Mouse (Mus musculus) heart, postnatal 0 days (tissue): ENCODE data around the gene Eif3m. TPM values are rescaled to one million over a fixed set of nuclear protein-coding genes. Genes with fewer than 3 reads are reported as not detected.

ENCODE experiments used
- ATAC-seq: fragments of 200-750 bp; cut with Nextera tagmentation; 2 replicates; pipeline ENCODE4 v1.8.0; 2017; ENCODE audit warnings: low read depth, moderate number of reproducible peaks, moderate library complexity; ENCODE audit not compliant: insufficient read depth
- DNase-seq: peaks from one replicate; pipeline ENCODE4 v3.0.0-alpha.2; 2016; ENCODE audit warnings: low spot score
- H3K27ac ChIP-seq: fragments of 300-500 bp; sonication (generic); 2 replicates; pipeline ENCODE4 v1.5.1; 2014; ENCODE audit warnings: low read depth, mild to moderate bottlenecking
- H3K27me3 ChIP-seq: fragments of 300-500 bp; sonication (generic); 2 replicates; pipeline ENCODE4 v1.6.1; 2014; ENCODE audit warnings: low read length, mixed read lengths; ENCODE audit not compliant: control insufficient read depth, insufficient read depth
- H3K36me3 ChIP-seq: fragments of 300-500 bp; sonication (generic); replicated peaks from 2 replicates; pipeline ENCODE4 v1.6.1; 2014; ENCODE audit warnings: low read length, mixed read lengths; ENCODE audit not compliant: control insufficient read depth, insufficient read depth
- H3K4me1 ChIP-seq: fragments of 300-500 bp; sonication (generic); 2 replicates; pipeline ENCODE4 v1.6.1; 2014; ENCODE audit warnings: antibody characterized with exemption; ENCODE audit not compliant: control insufficient read depth, insufficient read depth
- H3K4me2 ChIP-seq: fragments of 300-500 bp; sonication (generic); 2 replicates; pipeline ENCODE4 v1.6.1; 2014; ENCODE audit warnings: low read depth, mild to moderate bottlenecking, low read length, moderate library complexity
- H3K4me3 ChIP-seq: fragments of 300-500 bp; sonication (generic); 2 replicates; pipeline ENCODE4 v1.5.1; 2014; ENCODE audit warnings: low read depth, low read length
- H3K9ac ChIP-seq: fragments of 300-500 bp; sonication (generic); replicated peaks from 2 replicates; pipeline ENCODE4 v1.6.1; 2014; ENCODE audit warnings: low read depth, low read length, mixed read lengths
- H3K9me3 ChIP-seq: fragments of 300-500 bp; sonication (generic); replicated peaks from 2 replicates; pipeline ENCODE4 v1.6.1; 2016; ENCODE audit warnings: low read length; ENCODE audit not compliant: control insufficient read depth
- CTCF ChIP-seq: IDR thresholded peaks from 2 replicates; pipeline ENCODE4 v1.5.1; 2016; ENCODE audit warnings: antibody characterized with exemption, control low read depth, low read depth
- EP300 ChIP-seq: IDR thresholded peaks from 2 replicates; pipeline ENCODE4 v1.6.1; 2016; ENCODE audit warnings: antibody characterized with exemption, low read depth
- WGBS: fragments of 180-500 bp; shearing (Covaris S2); extraction: QIAGEN DNeasy Blood & Tissue Kit; methylation state at CpG from one replicate; pipeline ENCODE4 v1.1.7; 2014; 5-methylcytosine and 5-hydroxymethylcytosine counted together
- polyA plus RNA-seq: library from polyadenylated mRNA; unstranded; fragments of >200 nt; fragmentation: Nextera tagmentation; extraction: Ambion mirVana; gene quantifications from 2 replicates; pipeline ENCODE4 v1.2.1, GENCODE M21; 2015
- total RNA-seq: library from RNA; depleted of rRNA; stranded (reverse); fragments of >200 nt; gene quantifications from 2 replicates; pipeline ENCODE4 v1.2.3, GENCODE M21; 2014; ENCODE audit warnings: low replicate concordance

The Eif3m gene
- total and polyA plus RNA-seq, 2 experiments from 2014 or later = 132 to 241 TPM

GRCm38 (mm10) chr2:105016192-105016966, 501 bp downstream of the Eif3m start:
- Histone ChIP-seq H3K4me1 (peaks cover 9% of the 10 kb centered on the region; the same call in 1 of the 2 replicates), H3K27ac (peak overlapping the region; percentile 71), H3K9ac (peak overlapping the region; percentile 95), H3K36me3 (peaks cover 23% of the 10 kb centered on the region), H3K27me3 (no peaks in the 10 kb centered on the region), H3K9me3 (no peaks in the 10 kb centered on the region), H3K4me2 (peak overlapping the region; percentile 75), H3K4me3 (peak overlapping the region; percentile 98)
- DNase-seq (no peak), ATAC-seq (peak; percentile 74)
- TF ChIP-seq EP300 (no peak), CTCF (no peak)
- under 1% methylated on average over 43 of the region's 43 CpGs for WGBS

DNA sequence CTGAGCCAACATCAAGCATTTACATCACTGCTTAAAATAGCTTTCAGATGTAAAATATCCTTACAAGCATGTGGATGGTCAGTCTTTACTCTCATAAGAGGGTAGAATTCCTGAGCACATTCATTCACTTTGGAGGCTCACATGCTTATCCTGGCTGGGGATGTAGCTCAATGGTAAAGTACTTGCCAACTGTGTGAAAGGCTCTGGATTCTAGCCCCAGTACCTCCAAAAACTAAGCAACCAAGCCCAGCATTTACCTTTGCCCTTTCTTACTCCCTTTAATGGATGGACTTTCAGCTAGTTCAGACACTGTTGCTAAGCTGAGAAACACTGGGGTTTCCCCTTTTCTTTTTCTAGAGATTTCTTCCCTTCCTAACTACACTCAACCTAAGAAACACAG, 9.6 kb downstream of the Eif3m start:
- Histone ChIP-seq H3K9ac (no peak overlapping the region), H3K4me1 (no peaks in the 10 kb centered on the region), H3K9me3 (no peaks in the 10 kb centered on the region), H3K27ac (no peak overlapping the region), H3K27me3 (no peaks in the 10 kb centered on the region), H3K36me3 (peaks cover 86% of the 10 kb centered on the region), H3K4me2 (no peak overlapping the region), H3K4me3 (no peak overlapping the region)
- TF ChIP-seq CTCF (no peak), EP300 (no peak)
- ATAC-seq (peak; percentile 27; the same call in 1 of the 2 replicates), DNase-seq (no peak)

DNA sequence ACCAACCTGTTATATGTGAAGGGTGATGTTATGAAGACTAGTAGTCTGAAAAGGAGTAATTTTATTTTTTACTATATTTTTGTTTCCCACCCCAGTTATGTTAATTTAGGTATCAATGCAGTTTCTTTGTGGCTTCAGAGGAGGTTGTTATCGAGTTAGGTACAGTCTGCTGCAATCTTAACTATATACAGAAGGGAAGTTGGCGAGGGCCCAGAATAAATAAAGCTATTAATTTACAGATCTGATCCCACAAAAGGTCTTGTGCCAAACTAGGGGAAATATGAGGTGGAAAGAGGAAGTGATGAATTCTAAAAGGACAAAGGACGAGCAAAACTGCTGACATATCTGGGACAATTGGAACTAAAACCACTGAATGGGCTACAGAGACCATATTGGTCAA, 20.7 kb downstream of the Eif3m start:
- 64% methylated on average over 3 of the region's 3 CpGs for WGBS
- Histone ChIP-seq H3K9me3 (no peaks in the 10 kb centered on the region), H3K27me3 (no peaks in the 10 kb centered on the region), H3K4me2 (no peak overlapping the region), H3K4me3 (no peak overlapping the region), H3K9ac (no peak overlapping the region), H3K4me1 (no peaks in the 10 kb centered on the region), H3K36me3 (peaks cover 24% of the 10 kb centered on the region), H3K27ac (no peak overlapping the region)
- TF ChIP-seq CTCF = no peak
- TF ChIP-seq EP300 = no peak
- DNase-seq (no peak), ATAC-seq (no peak)

GRCm38 (mm10) chr2:104994436-104994835, 22.4 kb downstream of the Eif3m start:
- Histone ChIP-seq H3K4me2 (no peak overlapping the region), H3K4me3 (no peak overlapping the region), H3K27me3 (no peaks in the 10 kb centered on the region), H3K9ac (no peak overlapping the region), H3K27ac (no peak overlapping the region), H3K9me3 (no peaks in the 10 kb centered on the region), H3K36me3 (peaks cover 24% of the 10 kb centered on the region), H3K4me1 (no peaks in the 10 kb centered on the region)
- ATAC-seq (no peak), DNase-seq (no peak)
- WGBS = 48% methylated on average over 2 of the region's 2 CpGs
- TF ChIP-seq EP300 (no peak), CTCF (no peak)

GRCm38 (mm10) chr2:104988974-104989373, 27.9 kb downstream of the Eif3m start:
- H3K36me3 ChIP-seq = no peaks in the 10 kb centered on the region
- 66% methylated on average over 1 of the region's 1 CpGs for WGBS
- H3K9ac ChIP-seq = no peak overlapping the region
- H3K27me3 ChIP-seq = no peaks in the 10 kb centered on the region
- no peak overlapping the region for H3K27ac ChIP-seq
- no peak for ATAC-seq
- no peaks in the 10 kb centered on the region for H3K4me1 ChIP-seq
- DNase-seq = no peak
- H3K4me3 ChIP-seq = no peak overlapping the region
- H3K9me3 ChIP-seq = no peaks in the 10 kb centered on the region
- no peak overlapping the region for H3K4me2 ChIP-seq
- TF ChIP-seq EP300 (no peak), CTCF (no peak)

GRCm38 (mm10) chr2:104985796-104986195, 31.1 kb downstream of the Eif3m start:
- Histone ChIP-seq H3K27ac (no peak overlapping the region), H3K4me2 (no peak overlapping the region), H3K9me3 (no peaks in the 10 kb centered on the region), H3K9ac (no peak overlapping the region), H3K4me3 (no peak overlapping the region), H3K4me1 (no peaks in the 10 kb centered on the region), H3K27me3 (no peaks in the 10 kb centered on the region), H3K36me3 (no peaks in the 10 kb centered on the region)
- DNase-seq (no peak), ATAC-seq (no peak)
- TF ChIP-seq EP300 (no peak), CTCF (no peak)
- 60% methylated on average over 3 of the region's 3 CpGs for WGBS
